Mouse (Mus musculus) thymus, adult 2 months (tissue): Measurements from ENCODE around the gene Tap1.

ENCODE experiments used
- CTCF ChIP-seq: fragments of 200-500 bp; IDR thresholded peaks from 2 replicates; pipeline ENCODE4 v1.5.1; 2012; ENCODE audit warnings: mild to moderate bottlenecking, control low read depth, low read length, moderate library complexity, borderline replicate concordance; ENCODE audit not compliant: control insufficient read depth, poor library complexity, insufficient read depth; ENCODE audit errors: extremely low read depth
- POLR2A ChIP-seq: fragments of 200-500 bp; IDR thresholded peaks from 2 replicates; pipeline ENCODE4 v1.6.1; 2012; ENCODE audit warnings: mild to moderate bottlenecking, low read length, control low read depth, moderate library complexity; ENCODE audit not compliant: control insufficient read depth, poor library complexity, insufficient read depth; ENCODE audit errors: extremely low read depth

- TF ChIP-seq CTCF (no peak), POLR2A (no peak)
Measured at GRCm38 (mm10) chr17:34185526-34185925, 1.8 kb upstream of the Tap1 start.
